Mouse (Mus musculus) embryonic facial prominence, embryonic 12.5 days (tissue): Measurements from ENCODE around the gene Iqschfp. TPM values are rescaled to one million over a fixed set of nuclear protein-coding genes. Genes with fewer than 3 reads are reported as not detected.

Source experiments
- ATAC-seq: fragments of 200-750 bp; cut with Nextera tagmentation; 2 replicates; pipeline ENCODE4 v1.8.0; 2017; ENCODE audit not compliant: insufficient number of reproducible peaks, insufficient read depth, low FRiP score, low TSS enrichment
- H3K27ac ChIP-seq: fragments of 300-500 bp; sonication (generic); 2 replicates; pipeline ENCODE4 v1.5.1; 2016; ENCODE audit warnings: mild to moderate bottlenecking
- H3K27me3 ChIP-seq: fragments of 300-500 bp; sonication (generic); 2 replicates; pipeline ENCODE4 v1.6.1; 2016; ENCODE audit warnings: mild to moderate bottlenecking, moderate library complexity
- H3K36me3 ChIP-seq: fragments of 300-500 bp; sonication (generic); 2 replicates; pipeline ENCODE4 v1.6.1; 2016; ENCODE audit warnings: mild to moderate bottlenecking
- H3K4me1 ChIP-seq: fragments of 300-500 bp; sonication (generic); 2 replicates; pipeline ENCODE4 v1.6.1; 2016
- H3K4me2 ChIP-seq: fragments of 300-500 bp; sonication (generic); replicated peaks from 2 replicates; pipeline ENCODE4 v1.6.1; 2016; ENCODE audit warnings: mild to moderate bottlenecking, moderate library complexity
- H3K4me3 ChIP-seq: fragments of 300-500 bp; sonication (generic); 2 replicates; pipeline ENCODE4 v1.5.1; 2016; ENCODE audit warnings: mild to moderate bottlenecking
- H3K9ac ChIP-seq: fragments of 300-500 bp; sonication (generic); 2 replicates; pipeline ENCODE4 v1.6.1; 2016; ENCODE audit warnings: mild to moderate bottlenecking, moderate library complexity
- H3K9me3 ChIP-seq: fragments of 300-500 bp; sonication (generic); 2 replicates; pipeline ENCODE4 v1.6.1; 2016; ENCODE audit warnings: mild to moderate bottlenecking, moderate library complexity
- WGBS: fragments of 180-500 bp; shearing (Covaris S2); methylation state at CpG from one replicate; pipeline ENCODE4 v1.1.7; 2016; 5-methylcytosine and 5-hydroxymethylcytosine counted together
- polyA plus RNA-seq: library from polyadenylated mRNA; unstranded; fragments of >200 nt; fragmentation: Nextera tagmentation; extraction: Ambion mirVana; gene quantifications from 2 replicates; pipeline ENCODE4 v1.2.1, GENCODE M21; 2016

The Iqschfp gene
- polyA plus RNA-seq, 1 experiment from 2014 or later = 0.13 TPM

DNA sequence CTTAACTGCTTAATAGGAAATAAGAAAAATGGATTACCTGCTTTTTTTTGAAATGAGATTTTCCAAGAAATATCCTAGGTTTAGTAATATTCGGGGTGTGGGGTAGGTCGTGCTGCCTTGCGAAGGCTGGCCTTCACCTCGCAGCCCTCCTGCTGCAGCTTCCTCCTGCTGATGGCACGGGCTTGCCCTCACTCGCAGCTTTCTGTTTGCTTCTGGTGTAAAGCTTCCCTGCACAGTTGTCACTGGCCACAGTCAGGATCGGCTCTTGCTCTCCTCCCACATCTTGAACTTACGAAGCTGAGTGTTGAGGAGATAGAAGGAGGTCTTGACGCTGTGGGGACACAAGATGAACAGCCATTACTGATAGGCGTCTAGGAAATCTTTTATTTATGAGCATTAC lies 712.4 kb downstream of the Iqschfp start:
- H3K27ac ChIP-seq = no peak overlapping the region

DNA sequence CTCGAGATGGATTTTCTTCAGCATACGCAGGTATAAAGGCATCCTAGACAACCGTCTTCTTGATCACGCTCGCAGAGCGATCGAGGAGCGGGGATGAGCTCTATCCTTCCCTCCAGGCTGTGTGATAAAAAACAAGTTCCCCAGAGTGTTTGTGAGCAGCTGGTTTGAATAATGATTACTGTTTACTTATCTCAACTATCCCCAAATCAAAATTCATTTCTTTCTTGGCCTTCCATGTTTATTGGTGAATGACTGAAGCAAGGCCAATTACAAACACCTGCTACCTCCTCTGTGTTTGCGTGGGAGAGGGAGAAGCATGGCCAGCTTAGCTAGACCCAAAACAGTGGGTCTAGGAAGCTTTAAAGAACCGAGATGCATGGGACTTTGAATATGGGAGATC lies 712.9 kb downstream of the Iqschfp start:
- no peak overlapping the region for H3K27ac ChIP-seq
- H3K4me3 ChIP-seq = no peak overlapping the region
- no peak overlapping the region for H3K9ac ChIP-seq
- no peaks in the 10 kb centered on the region for H3K9me3 ChIP-seq
- no peaks in the 10 kb centered on the region for H3K4me1 ChIP-seq
- H3K36me3 ChIP-seq = no peaks in the 10 kb centered on the region
- ATAC-seq = no peak
- no peak overlapping the region for H3K4me2 ChIP-seq
- WGBS = 81% methylated on average over 10 of the region's 10 CpGs
- no peaks in the 10 kb centered on the region for H3K27me3 ChIP-seq

More for the DNA sequence above, 712.4 kb downstream of the Iqschfp start:
- H3K9me3 ChIP-seq = no peaks in the 10 kb centered on the region
- H3K4me2 ChIP-seq = no peak overlapping the region
- no peaks in the 10 kb centered on the region for H3K27me3 ChIP-seq
- H3K9ac ChIP-seq = no peak overlapping the region
- H3K4me1 ChIP-seq = no peaks in the 10 kb centered on the region
- no peak overlapping the region for H3K4me3 ChIP-seq
- WGBS = 81% methylated on average over 10 of the region's 10 CpGs
- H3K36me3 ChIP-seq = no peaks in the 10 kb centered on the region
- ATAC-seq = no peak

DNA sequence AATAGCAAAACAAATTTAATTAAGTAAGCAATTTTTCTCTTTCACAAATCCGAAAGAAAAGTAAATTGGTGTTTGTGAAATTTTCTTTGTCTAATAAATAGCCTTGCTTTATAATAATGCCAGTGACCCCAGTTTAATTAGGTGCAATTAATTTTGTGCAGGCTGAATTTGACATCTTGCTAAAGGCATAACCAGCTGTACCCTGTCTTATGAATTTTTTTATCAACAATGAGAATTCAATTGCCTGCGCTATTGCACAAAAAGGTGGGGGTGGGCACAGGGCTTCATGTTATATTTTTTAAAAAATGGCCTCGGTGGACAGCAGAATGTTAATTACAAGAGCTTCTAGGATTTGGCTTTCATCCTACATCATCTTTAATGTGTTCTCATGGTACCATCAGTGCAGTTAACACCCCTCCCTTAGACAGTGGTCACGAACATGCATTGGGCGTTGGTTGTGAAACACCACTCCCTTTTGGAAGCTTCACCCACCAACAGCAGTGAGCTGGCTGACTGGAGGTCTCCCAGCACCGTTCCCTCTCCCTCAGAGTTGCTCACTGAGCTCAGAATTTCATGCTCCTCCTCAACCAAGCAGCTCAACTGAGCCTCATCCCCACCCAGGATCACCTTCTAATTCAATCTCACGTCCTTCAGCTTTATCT lies 714.0 kb downstream of the Iqschfp start:
- no peaks in the 10 kb centered on the region for H3K9me3 ChIP-seq
- 86% methylated on average over 7 of the region's 7 CpGs for WGBS
- no peaks in the 10 kb centered on the region for H3K4me1 ChIP-seq
- no peak overlapping the region for H3K9ac ChIP-seq
- H3K4me2 ChIP-seq = no peak overlapping the region
- no peaks in the 10 kb centered on the region for H3K36me3 ChIP-seq
- H3K27ac ChIP-seq = no peak overlapping the region
- ATAC-seq = no peak
- H3K27me3 ChIP-seq = no peaks in the 10 kb centered on the region
- H3K4me3 ChIP-seq = no peak overlapping the region

DNA sequence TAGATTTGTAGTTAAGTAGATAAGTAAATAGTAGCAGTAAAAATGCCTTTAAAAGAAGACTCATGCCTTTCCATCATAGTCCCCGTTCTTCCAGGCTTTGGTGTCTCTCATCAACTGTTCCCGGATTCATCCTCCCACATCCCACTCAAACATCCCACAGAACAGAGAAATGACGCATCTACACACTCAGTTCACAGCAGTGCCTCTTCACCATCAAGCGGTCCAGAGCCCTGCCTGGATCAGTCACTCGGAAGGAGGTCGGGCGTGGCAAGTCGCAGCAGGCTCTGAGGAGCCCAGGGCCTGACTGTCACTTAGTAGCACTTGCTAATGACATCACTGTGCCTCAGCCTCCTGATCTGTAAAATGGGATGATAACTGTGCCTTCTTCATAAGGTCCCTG lies 714.7 kb downstream of the Iqschfp start:
- H3K27ac ChIP-seq = no peak overlapping the region
- WGBS = 93% methylated on average over 8 of the region's 8 CpGs

DNA sequence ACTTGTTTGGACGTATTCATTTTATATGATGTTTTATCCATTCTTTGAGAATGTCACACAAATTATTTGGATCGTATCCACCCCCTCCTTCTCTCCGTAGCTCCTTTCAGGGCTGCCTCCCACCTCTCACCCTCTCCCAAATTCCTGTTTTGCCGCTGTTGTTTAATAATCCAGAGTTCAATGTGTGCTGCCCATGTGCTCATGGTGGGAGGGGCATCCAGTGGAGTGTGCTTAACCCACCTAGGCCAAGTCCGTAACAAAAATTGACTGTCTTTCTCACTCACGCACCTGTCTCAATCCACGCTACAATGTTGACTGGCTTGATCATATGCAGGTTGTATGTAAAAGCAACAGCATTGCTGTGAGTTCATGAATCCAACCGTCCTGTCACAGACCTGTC lies 715.3 kb downstream of the Iqschfp start:
- H3K9ac ChIP-seq = no peak overlapping the region
- no peak for ATAC-seq
- H3K4me3 ChIP-seq = no peak overlapping the region
- no peaks in the 10 kb centered on the region for H3K36me3 ChIP-seq
- H3K9me3 ChIP-seq = no peaks in the 10 kb centered on the region
- no peaks in the 10 kb centered on the region for H3K4me1 ChIP-seq
- H3K27ac ChIP-seq = no peak overlapping the region
- H3K27me3 ChIP-seq = no peaks in the 10 kb centered on the region
- H3K4me2 ChIP-seq = no peak overlapping the region
- WGBS = 89% methylated on average over 8 of the region's 8 CpGs

More for the DNA sequence above, 714.7 kb downstream of the Iqschfp start:
- Histone ChIP-seq H3K4me3 (no peak overlapping the region), H3K4me2 (no peak overlapping the region), H3K4me1 (no peaks in the 10 kb centered on the region), H3K27me3 (no peaks in the 10 kb centered on the region), H3K36me3 (no peaks in the 10 kb centered on the region), H3K9me3 (no peaks in the 10 kb centered on the region), H3K9ac (no peak overlapping the region)
- ATAC-seq = no peak

DNA sequence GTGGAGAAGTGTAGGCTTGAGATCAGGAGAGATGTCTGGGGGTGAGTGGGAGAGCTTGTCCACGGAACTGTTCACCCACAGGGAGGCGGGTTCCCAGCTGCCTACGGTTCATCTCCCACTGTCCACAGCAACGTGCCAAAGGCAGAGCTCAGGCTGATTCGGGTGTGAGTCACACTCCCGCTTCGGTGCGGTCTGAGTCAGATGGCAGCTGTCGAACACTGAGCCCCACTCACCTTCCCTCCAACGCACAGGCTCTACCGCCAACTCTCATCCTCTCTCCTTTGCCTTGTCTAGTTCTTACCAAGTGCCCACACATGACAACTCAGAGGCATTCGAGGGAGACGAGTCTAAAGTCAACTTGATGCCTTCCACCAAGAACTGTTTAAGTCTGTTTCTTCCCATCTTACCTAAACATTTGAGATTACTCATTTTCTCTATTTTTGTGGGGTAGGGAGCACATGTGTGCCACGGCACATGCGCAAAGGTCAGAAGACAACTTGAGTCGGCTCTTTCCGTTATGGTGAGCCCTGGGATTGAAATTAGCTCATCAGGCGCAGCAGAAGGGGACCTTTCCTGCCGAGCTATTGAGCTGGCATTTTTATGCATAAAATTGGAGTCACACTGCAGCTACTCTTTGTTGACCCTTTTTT lies 716.9 kb downstream of the Iqschfp start:
- Histone ChIP-seq H3K9me3 (no peaks in the 10 kb centered on the region), H3K27ac (no peak overlapping the region), H3K9ac (no peak overlapping the region), H3K4me1 (no peaks in the 10 kb centered on the region), H3K27me3 (no peaks in the 10 kb centered on the region), H3K4me3 (no peak overlapping the region), H3K36me3 (no peaks in the 10 kb centered on the region), H3K4me2 (no peak overlapping the region)
- ATAC-seq = no peak
- 87% methylated on average over 19 of the region's 19 CpGs for WGBS

DNA sequence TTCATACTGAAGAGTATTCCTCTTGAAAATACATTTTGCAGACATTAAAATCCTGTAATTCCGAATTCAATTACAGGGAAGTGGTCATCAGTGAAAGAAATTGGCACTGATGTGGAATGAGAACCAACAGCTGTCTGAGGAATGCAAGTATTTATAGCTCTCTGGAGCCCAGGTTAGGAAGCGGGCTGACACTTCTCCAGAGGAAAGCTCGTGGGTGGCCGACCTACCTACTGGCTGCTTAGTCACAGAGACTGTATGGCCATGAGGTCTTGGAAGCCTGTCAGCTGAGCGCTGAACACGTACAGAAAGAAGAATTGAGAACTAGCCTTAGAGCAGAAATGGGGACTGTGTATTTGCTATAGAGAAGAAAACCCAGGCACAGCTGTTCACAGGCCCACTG lies 718.0 kb downstream of the Iqschfp start:
- H3K9ac ChIP-seq = no peak overlapping the region
- H3K4me2 ChIP-seq = no peak overlapping the region
- no peaks in the 10 kb centered on the region for H3K27me3 ChIP-seq
- no peak for ATAC-seq
- no peak overlapping the region for H3K4me3 ChIP-seq
- WGBS = 76% methylated on average over 6 of the region's 6 CpGs
- no peaks in the 10 kb centered on the region for H3K9me3 ChIP-seq
- H3K36me3 ChIP-seq = no peaks in the 10 kb centered on the region
- H3K27ac ChIP-seq = no peak overlapping the region
- no peaks in the 10 kb centered on the region for H3K4me1 ChIP-seq

DNA sequence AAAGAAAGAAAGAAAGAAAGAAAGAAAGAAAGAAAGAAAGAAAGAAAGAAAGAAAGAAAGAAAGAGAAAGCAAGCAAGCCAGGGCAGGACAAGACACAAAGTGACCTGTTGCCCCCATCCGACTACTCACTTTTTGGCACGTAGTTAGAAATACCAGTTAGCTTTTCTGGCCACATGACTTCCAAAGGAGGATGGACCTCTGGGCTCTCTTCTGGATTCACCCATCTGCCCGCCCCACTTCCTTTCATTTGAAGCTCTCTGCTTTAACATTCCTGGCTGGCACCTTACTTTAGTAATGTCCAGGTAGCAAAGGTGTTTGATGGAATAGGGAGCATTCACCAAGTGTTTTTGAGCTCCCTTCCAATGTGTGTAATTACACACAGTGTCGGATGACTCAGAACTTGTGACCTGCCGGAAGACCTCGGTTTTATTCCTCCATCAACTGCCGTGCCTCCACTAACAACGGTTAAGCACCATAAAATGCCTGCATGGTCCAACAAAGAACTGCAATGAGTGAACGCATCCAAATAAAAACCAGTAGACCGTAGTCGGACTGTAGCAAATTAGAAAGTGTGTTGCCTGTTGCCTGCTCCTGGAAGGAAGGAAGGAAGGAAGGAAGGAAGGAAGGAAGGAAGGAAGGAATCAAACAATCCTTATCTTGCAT lies 718.7 kb downstream of the Iqschfp start:
- WGBS = 90% methylated on average over 11 of the region's 11 CpGs
- no peak overlapping the region for H3K4me3 ChIP-seq
- H3K27me3 ChIP-seq = no peaks in the 10 kb centered on the region
- no peak overlapping the region for H3K9ac ChIP-seq
- no peak overlapping the region for H3K27ac ChIP-seq
- no peak overlapping the region for H3K4me2 ChIP-seq
- H3K9me3 ChIP-seq = no peaks in the 10 kb centered on the region
- no peak for ATAC-seq
- no peaks in the 10 kb centered on the region for H3K4me1 ChIP-seq
- no peaks in the 10 kb centered on the region for H3K36me3 ChIP-seq

DNA sequence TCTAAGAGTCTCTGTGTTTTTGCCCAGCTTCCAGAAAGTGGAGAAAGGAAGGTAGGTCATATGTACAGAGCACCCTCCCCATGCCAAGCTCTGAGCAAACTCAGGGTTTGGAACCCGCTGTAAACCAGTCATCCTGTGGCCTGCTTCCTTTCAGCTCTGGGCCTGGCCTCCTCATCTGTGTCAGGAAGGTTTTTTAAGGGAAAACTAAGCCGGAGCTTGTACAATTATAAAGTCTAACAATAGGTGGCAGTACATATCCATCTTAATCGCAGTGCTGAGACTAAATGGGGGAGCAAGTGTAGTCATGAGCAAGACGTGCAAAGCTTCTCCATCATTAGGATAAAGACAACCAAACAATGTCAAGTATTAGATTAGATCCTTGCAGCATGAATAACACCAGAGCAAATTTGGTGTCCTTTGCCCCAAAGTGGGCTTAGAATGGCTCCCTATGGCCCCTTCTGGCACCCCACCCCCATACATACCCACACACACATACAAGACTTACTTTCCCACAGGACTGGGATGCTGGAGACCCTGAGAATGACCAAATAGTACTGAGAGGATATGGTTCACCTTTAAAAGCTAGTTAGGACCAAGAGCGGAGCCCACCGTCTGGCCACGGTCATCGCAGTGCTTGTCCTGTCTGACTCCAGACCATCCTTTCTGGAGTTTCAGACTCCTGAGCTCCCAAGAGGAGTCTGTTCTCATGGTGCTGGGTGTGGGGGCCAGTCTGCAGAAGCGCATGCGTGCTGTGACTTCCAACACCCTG lies 723.2 kb downstream of the Iqschfp start:
- Histone ChIP-seq H3K9ac (no peak overlapping the region), H3K4me1 (no peaks in the 10 kb centered on the region), H3K27me3 (no peaks in the 10 kb centered on the region), H3K4me2 (no peak overlapping the region), H3K27ac (no peak overlapping the region), H3K4me3 (no peak overlapping the region), H3K36me3 (no peaks in the 10 kb centered on the region), H3K9me3 (no peaks in the 10 kb centered on the region)
- 72% methylated on average over 10 of the region's 10 CpGs for WGBS
- no peak for ATAC-seq

DNA sequence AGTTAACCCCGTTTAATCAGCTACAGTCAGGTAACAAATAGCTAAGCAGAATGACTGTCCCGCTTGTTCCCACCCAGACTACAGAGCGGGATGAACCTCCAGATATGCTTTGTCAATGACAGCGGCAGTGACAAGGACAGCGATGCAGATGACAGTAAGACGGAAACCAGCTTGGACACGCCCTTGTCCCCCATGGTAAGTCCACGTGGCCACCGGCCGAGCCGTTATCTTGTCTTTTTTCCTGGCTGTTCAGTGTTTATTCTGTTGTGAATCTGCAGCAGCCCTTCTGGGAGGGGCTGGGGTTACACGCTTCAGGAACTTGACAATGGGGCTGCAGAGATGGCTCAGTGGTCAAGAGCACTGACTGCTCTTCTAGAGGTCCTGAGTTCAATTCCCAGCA lies 724.3 kb downstream of the Iqschfp start:
- H3K9ac ChIP-seq = no peak overlapping the region
- no peak overlapping the region for H3K27ac ChIP-seq
- ATAC-seq = no peak
- no peaks in the 10 kb centered on the region for H3K27me3 ChIP-seq
- H3K4me2 ChIP-seq = no peak overlapping the region
- WGBS = 90% methylated on average over 12 of the region's 12 CpGs
- H3K9me3 ChIP-seq = no peaks in the 10 kb centered on the region
- H3K36me3 ChIP-seq = 0 out of 2 replicates have a peak, but pooled peaks cover 3% of the 10 kb centered on the region
- H3K4me1 ChIP-seq = no peaks in the 10 kb centered on the region
- no peak overlapping the region for H3K4me3 ChIP-seq

DNA sequence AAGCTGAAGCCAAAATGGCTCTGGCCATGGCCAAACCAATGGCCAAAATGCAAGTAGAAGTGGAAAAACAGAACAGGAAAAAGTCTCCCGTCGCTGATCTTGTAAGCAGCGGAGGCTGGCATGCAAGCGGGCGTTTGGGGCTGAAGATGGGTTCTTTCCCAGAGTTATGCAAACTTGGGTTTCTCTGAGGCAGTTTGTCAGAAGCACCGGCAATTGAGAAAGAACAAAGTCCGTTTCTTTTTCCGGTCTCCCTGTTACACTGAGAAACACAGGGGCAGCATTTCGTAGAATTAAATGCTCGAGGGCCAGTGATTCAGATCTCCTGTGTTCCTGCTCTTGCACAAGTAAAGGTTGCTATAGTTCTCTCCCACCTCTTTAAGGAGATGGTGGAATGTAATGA lies 725.7 kb downstream of the Iqschfp start:
- H3K27me3 ChIP-seq = no peaks in the 10 kb centered on the region
- H3K4me1 ChIP-seq = no peaks in the 10 kb centered on the region
- 94% methylated on average over 10 of the region's 10 CpGs for WGBS
- H3K4me3 ChIP-seq = no peak overlapping the region
- no peak overlapping the region for H3K4me2 ChIP-seq
- no peak overlapping the region for H3K27ac ChIP-seq
- no peak for ATAC-seq
- H3K9me3 ChIP-seq = no peaks in the 10 kb centered on the region
- no peak overlapping the region for H3K9ac ChIP-seq
- H3K36me3 ChIP-seq = 0 out of 2 replicates have a peak, but pooled peaks cover 5% of the 10 kb centered on the region
